Mouse (Mus musculus): ENCODE data around the gene Apol9a. TPM values are rescaled to one million over a fixed set of nuclear protein-coding genes. Genes with fewer than 3 reads are reported as not detected.

Apol9a gene
- polyA plus RNA-seq, 1 experiment from 2014 or later = 0.96 TPM

DNA sequence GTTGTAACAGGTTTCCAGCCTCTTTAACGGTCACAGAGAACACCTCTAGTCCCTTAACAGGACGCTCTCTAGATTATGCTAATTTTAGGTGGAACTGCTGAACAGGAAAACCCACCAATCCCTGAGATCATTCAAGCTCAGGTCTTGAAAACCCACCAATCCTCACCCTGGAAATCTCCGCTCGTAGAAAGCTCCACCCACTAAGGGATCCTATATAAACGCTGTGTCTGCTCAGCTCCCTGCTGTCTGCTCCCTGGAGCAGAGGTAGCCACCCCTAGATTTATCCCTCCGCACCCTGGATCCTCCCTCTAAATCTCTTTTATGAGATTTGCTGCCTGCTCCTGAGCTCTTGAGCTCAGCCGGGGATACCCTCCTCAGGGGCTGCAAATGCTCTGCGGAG is 40.3 kb downstream of the Apol9a start:
- no peak for ATAC-seq (ENCODE audit: extremely low read depth, insufficient number of reproducible peaks, low FRiP score, low TSS enrichment)

GRCm38 (mm10) chr15:77369981-77370380 is 41.0 kb downstream of the Apol9a start:
- 89% methylated on average over 21 of the region's 21 CpGs for WGBS
- Histone ChIP-seq H3K27me3 (replicated peaks) (0 out of 2 replicates have a peak, but pooled peaks cover under 1% of the 10 kb centered on the region), H3K4me1 (peaks cover 34% of the 10 kb centered on the region), H3K9me3 (no peaks in the 10 kb centered on the region), H3K36me3 (no peaks in the 10 kb centered on the region), H3K4me3 (no peak overlapping the region), H3K4me2 (no peak overlapping the region), H3K9ac (no peak overlapping the region), H3K27ac (replicated peaks) (no peak overlapping the region)
- no peak for ATAC-seq (ENCODE audit: extremely low read depth, insufficient number of reproducible peaks, low FRiP score, low TSS enrichment)

More for the DNA sequence above, 40.3 kb downstream of the Apol9a start:
- H3K4me1 ChIP-seq = peaks cover 30% of the 10 kb centered on the region
- H3K4me3 ChIP-seq = no peak overlapping the region
- H3K9ac ChIP-seq = no peak overlapping the region
- no peak overlapping the region for H3K4me2 ChIP-seq
- 76% methylated on average over 8 of the region's 8 CpGs for WGBS
- no peaks in the 10 kb centered on the region for H3K36me3 ChIP-seq
- H3K9me3 ChIP-seq = no peaks in the 10 kb centered on the region
- no peak overlapping the region for H3K27ac ChIP-seq (replicated peaks)
- H3K27me3 ChIP-seq (replicated peaks) = peaks cover 6% of the 10 kb centered on the region; the same call in 1 of the 2 replicates

- Histone ChIP-seq H3K27ac (replicated peaks) (no peak overlapping the region), H3K4me3 (no peak overlapping the region), H3K9me3 (no peaks in the 10 kb centered on the region), H3K27me3 (replicated peaks) (no peaks in the 10 kb centered on the region), H3K9ac (peak overlapping the region; percentile 73), H3K4me1 (peaks cover 37% of the 10 kb centered on the region), H3K36me3 (no peaks in the 10 kb centered on the region), H3K4me2 (peak overlapping the region; percentile 61; the same call in 1 of the 2 replicates)
- no peak for ATAC-seq (ENCODE audit: extremely low read depth, insufficient number of reproducible peaks, low FRiP score, low TSS enrichment)
- WGBS = 74% methylated on average over 12 of the region's 12 CpGs
These were observed 42.1 kb downstream of the Apol9a start for GRCm38 (mm10) chr15:77368818-77369320.

DNA sequence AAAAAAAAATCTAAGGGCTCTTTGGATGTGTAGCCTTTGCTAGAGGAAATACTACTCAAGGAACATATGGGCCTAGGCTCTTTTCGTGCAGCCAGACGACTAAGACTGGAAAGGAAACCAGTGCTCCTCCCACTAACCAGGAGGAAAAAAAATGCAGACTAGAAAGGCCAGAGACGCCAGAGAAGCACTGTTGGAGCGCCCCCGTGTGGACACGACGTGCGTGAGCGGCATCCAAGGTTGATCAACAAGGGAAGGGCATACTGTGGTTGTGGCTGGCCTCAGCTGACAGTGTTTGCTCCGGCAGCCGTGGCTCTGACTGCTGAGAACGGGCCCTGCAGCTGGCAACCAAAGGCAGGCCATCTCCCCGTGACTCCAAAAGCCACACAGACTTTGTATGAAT is 42.8 kb downstream of the Apol9a start:
- Histone ChIP-seq H3K4me1 (peaks cover 44% of the 10 kb centered on the region), H3K27ac (replicated peaks) (peak overlapping the region; percentile 69; the same call in 1 of the 2 replicates), H3K4me2 (peak overlapping the region; percentile 61), H3K9ac (peak overlapping the region; percentile 73), H3K9me3 (no peaks in the 10 kb centered on the region), H3K36me3 (no peaks in the 10 kb centered on the region), H3K4me3 (peak overlapping the region; percentile 25; the same call in 1 of the 2 replicates), H3K27me3 (replicated peaks) (no peaks in the 10 kb centered on the region)
- no peak for ATAC-seq (ENCODE audit: extremely low read depth, insufficient number of reproducible peaks, low FRiP score, low TSS enrichment)
- under 1% methylated on average over 13 of the region's 13 CpGs for WGBS

GRCm38 (mm10) chr15:77367504-77367903 is 43.4 kb downstream of the Apol9a start:
- no peak for ATAC-seq (ENCODE audit: extremely low read depth, insufficient number of reproducible peaks, low FRiP score, low TSS enrichment)
- WGBS = 37% methylated on average over 8 of the region's 8 CpGs
- H3K9ac ChIP-seq = no peak overlapping the region; the same call in 1 of the 2 replicates
- no peak overlapping the region for H3K4me2 ChIP-seq
- no peak overlapping the region for H3K4me3 ChIP-seq
- peak overlapping the region; percentile 69 for H3K27ac ChIP-seq (replicated peaks)
- no peaks in the 10 kb centered on the region for H3K27me3 ChIP-seq (replicated peaks)
- H3K4me1 ChIP-seq = peaks cover 45% of the 10 kb centered on the region
- H3K36me3 ChIP-seq = no peaks in the 10 kb centered on the region
- no peaks in the 10 kb centered on the region for H3K9me3 ChIP-seq

DNA sequence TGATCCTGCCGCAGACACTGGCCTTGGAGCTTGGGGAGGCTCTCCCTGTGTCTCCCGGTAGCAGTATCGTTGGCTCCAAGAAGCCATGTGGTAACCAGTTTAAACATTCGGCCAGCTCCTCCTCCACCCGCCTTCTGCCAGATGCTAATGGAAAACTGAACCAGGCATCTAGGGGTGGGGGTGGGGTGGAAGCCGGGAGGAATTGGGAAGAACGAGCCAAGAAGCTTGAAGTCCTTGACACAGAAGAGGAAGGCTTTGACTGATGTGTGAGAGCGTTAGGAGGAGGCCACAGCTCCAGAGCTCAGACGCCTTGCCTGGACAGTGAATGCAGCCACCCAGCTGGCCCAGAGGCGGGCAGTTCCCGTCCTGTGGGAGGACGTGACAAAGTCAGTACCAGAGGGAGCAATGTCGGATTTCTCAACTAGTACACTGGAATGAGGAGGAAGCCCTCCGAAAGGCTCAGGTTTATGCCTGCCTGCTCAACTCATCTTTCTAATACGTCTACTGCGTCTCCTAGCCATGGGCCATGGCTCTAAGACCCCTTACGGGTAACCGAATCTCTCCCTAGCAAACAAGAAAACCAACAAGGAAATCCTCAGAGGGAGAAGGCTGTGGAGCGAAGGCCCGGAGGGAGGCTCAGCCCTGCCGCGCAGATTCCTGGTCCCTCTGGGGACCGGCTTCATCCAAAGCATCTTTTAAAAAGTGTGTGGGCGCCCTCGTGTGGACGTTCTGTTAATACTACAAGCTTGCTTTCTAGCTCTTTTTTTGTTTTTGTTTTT is 44.0 kb downstream of the Apol9a start:
- peaks cover 45% of the 10 kb centered on the region for H3K4me1 ChIP-seq
- 2% methylated on average over 26 of the region's 26 CpGs for WGBS

GRCm38 (mm10) chr15:77365700-77366570 is 45.0 kb downstream of the Apol9a start:
- Histone ChIP-seq H3K4me3 (no peak overlapping the region), H3K4me1 (peaks cover 45% of the 10 kb centered on the region), H3K27me3 (replicated peaks) (no peaks in the 10 kb centered on the region), H3K9me3 (no peaks in the 10 kb centered on the region), H3K4me2 (peak overlapping the region; percentile 83), H3K9ac (peak overlapping the region; percentile 79), H3K36me3 (no peaks in the 10 kb centered on the region), H3K27ac (replicated peaks) (peak overlapping the region; percentile 95)
- 43% methylated on average over 9 of the region's 9 CpGs for WGBS
- no peak for ATAC-seq (ENCODE audit: extremely low read depth, insufficient number of reproducible peaks, low FRiP score, low TSS enrichment)

More for the DNA sequence above, 44.0 kb downstream of the Apol9a start:
- Histone ChIP-seq H3K36me3 (no peaks in the 10 kb centered on the region), H3K9me3 (no peaks in the 10 kb centered on the region), H3K4me2 (peak overlapping the region; percentile 83), H3K27ac (replicated peaks) (peak overlapping the region; percentile 95), H3K9ac (peak overlapping the region; percentile 79), H3K4me3 (peak overlapping the region; percentile 48), H3K27me3 (replicated peaks) (no peaks in the 10 kb centered on the region)
- ATAC-seq (ENCODE audit: extremely low read depth, insufficient number of reproducible peaks, low FRiP score, low TSS enrichment) = no peak; the same call in 1 of the 2 replicates

DNA sequence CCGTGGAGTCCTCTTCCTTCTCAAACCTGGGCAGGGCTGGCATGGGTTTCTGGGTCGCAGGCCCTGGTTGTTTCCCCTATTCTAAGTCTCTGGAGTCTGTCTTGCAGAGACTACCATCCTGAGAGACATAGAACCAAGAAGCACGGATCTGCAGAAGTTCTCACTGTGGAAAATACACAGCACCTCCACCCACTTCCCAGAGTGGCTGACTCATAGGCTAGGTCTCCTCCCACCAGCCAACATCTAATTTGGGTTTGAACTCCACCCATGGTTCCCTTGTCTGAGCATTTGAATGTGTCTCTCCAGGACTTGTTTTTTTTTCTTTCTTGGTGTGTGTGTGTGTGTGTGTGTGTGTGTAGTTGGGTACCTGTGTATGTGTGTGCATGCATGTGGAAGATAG is 46.9 kb downstream of the Apol9a start:
- Histone ChIP-seq H3K27ac (replicated peaks) (no peak overlapping the region), H3K4me2 (no peak overlapping the region), H3K36me3 (no peaks in the 10 kb centered on the region), H3K4me3 (no peak overlapping the region), H3K4me1 (peaks cover 52% of the 10 kb centered on the region), H3K9ac (no peak overlapping the region), H3K9me3 (no peaks in the 10 kb centered on the region), H3K27me3 (replicated peaks) (no peaks in the 10 kb centered on the region)
- 68% methylated on average over 3 of the region's 3 CpGs for WGBS
- ATAC-seq (ENCODE audit: extremely low read depth, insufficient number of reproducible peaks, low FRiP score, low TSS enrichment) = no peak

DNA sequence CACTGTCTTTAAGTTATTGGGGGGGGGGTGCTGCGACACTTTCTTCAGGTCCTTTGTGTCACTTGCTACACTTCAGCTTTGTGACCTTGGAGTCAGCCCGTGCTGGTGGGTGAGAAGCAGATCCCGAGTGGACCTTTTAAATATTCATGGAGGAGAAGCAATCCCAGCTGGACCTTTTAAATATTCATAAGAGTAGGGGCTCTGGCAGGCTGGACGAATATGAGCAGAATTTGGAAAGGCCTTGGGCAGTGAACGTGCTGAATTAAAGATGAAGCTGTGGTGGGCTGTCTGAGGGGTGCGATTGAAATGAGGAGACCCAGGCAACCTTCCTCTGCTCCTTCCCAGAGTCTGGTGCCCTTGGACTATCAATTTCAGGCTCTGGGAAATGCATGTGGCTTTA is 47.4 kb downstream of the Apol9a start:
- H3K4me1 ChIP-seq = peaks cover 51% of the 10 kb centered on the region
- no peak for ATAC-seq (ENCODE audit: extremely low read depth, insufficient number of reproducible peaks, low FRiP score, low TSS enrichment)
- 48% methylated on average over 6 of the region's 6 CpGs for WGBS
- H3K4me2 ChIP-seq = no peak overlapping the region
- no peak overlapping the region for H3K9ac ChIP-seq
- no peak overlapping the region for H3K4me3 ChIP-seq
- H3K36me3 ChIP-seq = no peaks in the 10 kb centered on the region
- H3K27me3 ChIP-seq (replicated peaks) = no peaks in the 10 kb centered on the region
- no peak overlapping the region for H3K27ac ChIP-seq (replicated peaks)
- H3K9me3 ChIP-seq = no peaks in the 10 kb centered on the region

DNA sequence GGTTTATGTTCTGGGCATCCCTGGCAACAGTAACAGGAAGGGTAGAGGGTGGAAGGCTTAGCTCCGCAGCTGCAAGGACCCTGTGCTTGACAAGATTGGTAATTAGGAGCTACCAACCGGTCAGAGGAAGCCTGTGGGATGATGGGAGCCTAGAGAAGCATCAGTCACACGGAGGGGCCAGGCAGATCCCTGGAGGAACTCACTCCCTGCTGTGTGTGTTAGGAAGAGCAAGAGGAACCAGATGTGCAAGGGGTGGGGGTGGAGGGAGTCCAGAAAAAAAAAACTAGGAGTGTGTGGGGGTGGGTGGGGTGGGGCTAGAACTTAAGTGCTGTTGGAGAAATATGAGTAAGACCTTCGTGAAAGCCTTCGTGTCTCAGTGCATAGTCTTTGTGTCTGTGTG is 48.0 kb downstream of the Apol9a start:
- Histone ChIP-seq H3K9ac (no peak overlapping the region), H3K4me1 (peaks cover 48% of the 10 kb centered on the region), H3K36me3 (no peaks in the 10 kb centered on the region), H3K4me2 (no peak overlapping the region), H3K4me3 (no peak overlapping the region), H3K27me3 (replicated peaks) (no peaks in the 10 kb centered on the region), H3K9me3 (no peaks in the 10 kb centered on the region), H3K27ac (replicated peaks) (no peak overlapping the region)
- 29% methylated on average over 5 of the region's 5 CpGs for WGBS
- no peak for ATAC-seq (ENCODE audit: extremely low read depth, insufficient number of reproducible peaks, low FRiP score, low TSS enrichment)

DNA sequence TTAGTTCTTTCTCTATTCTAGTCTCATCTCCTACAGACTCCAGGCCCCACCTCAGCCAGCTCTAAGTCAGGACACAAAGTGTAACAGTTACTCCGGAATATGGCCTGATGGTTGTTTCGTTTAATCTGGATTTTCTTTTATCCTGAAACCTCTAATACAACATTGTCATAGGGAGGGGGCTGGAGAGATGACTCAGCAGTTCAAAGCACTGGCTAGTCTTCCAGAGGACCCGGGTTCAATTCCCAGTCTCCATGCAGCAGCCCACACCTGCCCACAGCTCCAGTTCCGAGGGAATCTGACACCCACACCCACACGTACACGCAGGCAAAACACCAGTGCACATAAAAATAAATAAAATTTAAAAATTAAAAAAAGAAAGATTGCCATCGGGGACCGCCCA is 51.0 kb downstream of the Apol9a start:
- ATAC-seq (ENCODE audit: extremely low read depth, insufficient number of reproducible peaks, low FRiP score, low TSS enrichment) = no peak
- WGBS = 87% methylated on average over 8 of the region's 8 CpGs
- H3K4me2 ChIP-seq = no peak overlapping the region
- H3K36me3 ChIP-seq = no peaks in the 10 kb centered on the region
- H3K27ac ChIP-seq (replicated peaks) = no peak overlapping the region
- no peak overlapping the region for H3K4me3 ChIP-seq
- no peaks in the 10 kb centered on the region for H3K27me3 ChIP-seq (replicated peaks)
- peaks cover 47% of the 10 kb centered on the region for H3K4me1 ChIP-seq
- no peaks in the 10 kb centered on the region for H3K9me3 ChIP-seq
- no peak overlapping the region for H3K9ac ChIP-seq

Data from heart, embryonic 13.5 days (tissue).